Mouse (Mus musculus): ENCODE data around the gene Rab44.

DNA sequence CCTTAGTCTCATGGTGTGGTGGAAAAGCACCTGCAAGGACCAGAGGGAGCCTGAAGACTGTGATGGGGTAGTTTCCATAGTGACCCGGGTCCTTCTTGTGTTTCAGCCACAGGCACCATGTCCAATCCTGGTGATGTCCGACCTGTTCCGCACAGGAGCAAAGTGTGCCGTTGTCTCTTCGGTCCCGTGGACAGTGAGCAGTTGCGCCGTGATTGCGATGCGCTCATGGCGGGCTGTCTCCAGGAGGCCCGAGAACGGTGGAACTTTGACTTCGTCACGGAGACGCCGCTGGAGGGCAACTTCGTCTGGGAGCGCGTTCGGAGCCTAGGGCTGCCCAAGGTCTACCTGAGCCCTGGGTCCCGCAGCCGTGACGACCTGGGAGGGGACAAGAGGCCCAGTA is 15.7 kb upstream of the Rab44 start:
- TF ChIP-seq CTCF (IDR thresholded peaks at IDR 0.05; ENCODE audit: control insufficient read depth, insufficient read depth, low read length) (no peak), POLR2A (IDR thresholded peaks at IDR 0.05; ENCODE audit: borderline replicate concordance, control insufficient read depth, low read depth, low read length) (no peak)
